Mouse (Mus musculus): Measurements from ENCODE around the gene Ino80d. TPM values are rescaled to one million over a fixed set of nuclear protein-coding genes. Genes with fewer than 3 reads are reported as not detected.
"Not testable (repeated sequence)": the region's sequence is repeated elsewhere in the genome, so short reads cannot be mapped to it uniquely, and the experiment has no call there.

Gene Ino80d
- polyA plus RNA-seq (2016; fragmentation: Nextera tagmentation; extraction: Ambion mirVana) = 9.8 and 10.9 TPM in 2 replicates

- DNase-seq (ENCODE audit: low spot score) = peak; percentile 84
- WGBS = 2% methylated on average over 42 of the region's 42 CpGs
- Histone ChIP-seq H3K27me3 (ENCODE audit: low read depth, poor library complexity, severe bottlenecking) (no peaks in the 10 kb centered on the region), H3K9me3 (replicated peaks) (no peaks in the 10 kb centered on the region), H3K4me1 (peaks cover 50% of the 10 kb centered on the region), H3K4me3 (peak within 1 kb of the TSS; percentile 94), H3K27ac (replicated peaks) (peak within 1 kb of the TSS; percentile 100), H3K36me3 (peaks cover 21% of the 10 kb centered on the region)
Measured at GRCm38 (mm10) chr1:63114136-63114781, at the start of gene Ino80d. Ino80d (minus strand) TSS chr1:63114667.

GRCm38 (mm10) chr1:63140231-63140630 is 25.8 kb upstream of the Ino80d start:
- no peaks in the 10 kb centered on the region for H3K9me3 ChIP-seq (replicated peaks)
- no peak for DNase-seq (ENCODE audit: low spot score)
- peaks cover 5% of the 10 kb centered on the region for H3K4me1 ChIP-seq
- 95% methylated on average over 13 of the region's 13 CpGs for WGBS
- no peak overlapping the region for H3K4me3 ChIP-seq
- H3K36me3 ChIP-seq = peaks cover 69% of the 10 kb centered on the region
- no peaks in the 10 kb centered on the region for H3K27me3 ChIP-seq (ENCODE audit: low read depth, poor library complexity, severe bottlenecking)
- H3K27ac ChIP-seq (replicated peaks) = no peak overlapping the region

- 97% methylated on average over 1 of the region's 1 CpGs for WGBS
- peaks cover 52% of the 10 kb centered on the region for H3K36me3 ChIP-seq
Measured at GRCm38 (mm10) chr1:63138586-63138985, 24.1 kb upstream of the Ino80d start.

GRCm38 (mm10) chr1:63137971-63138370 is 23.5 kb upstream of the Ino80d start:
- H3K9me3 ChIP-seq (replicated peaks) = no peaks in the 10 kb centered on the region
- WGBS = 93% methylated on average over 2 of the region's 2 CpGs
- no peak overlapping the region for H3K27ac ChIP-seq (replicated peaks)
- peaks cover 46% of the 10 kb centered on the region for H3K36me3 ChIP-seq
- DNase-seq (ENCODE audit: low spot score) = no peak
- no peak overlapping the region for H3K4me3 ChIP-seq
- no peaks in the 10 kb centered on the region for H3K27me3 ChIP-seq (ENCODE audit: low read depth, poor library complexity, severe bottlenecking)
- peaks cover 5% of the 10 kb centered on the region for H3K4me1 ChIP-seq

More at GRCm38 (mm10) chr1:63138586-63138985, 24.1 kb upstream of the Ino80d start:
- not testable (repeated sequence) for H3K27ac ChIP-seq (replicated peaks); H3K4me3 ChIP-seq; H3K9me3 ChIP-seq (replicated peaks); H3K27me3 ChIP-seq (ENCODE audit: low read depth, poor library complexity, severe bottlenecking); DNase-seq (ENCODE audit: low spot score); H3K4me1 ChIP-seq

GRCm38 (mm10) chr1:63134530-63134929 is 20.1 kb upstream of the Ino80d start:
- Histone ChIP-seq H3K27ac (replicated peaks) (no peak overlapping the region), H3K27me3 (ENCODE audit: low read depth, poor library complexity, severe bottlenecking) (no peaks in the 10 kb centered on the region), H3K36me3 (peaks cover 16% of the 10 kb centered on the region), H3K4me1 (peaks cover 13% of the 10 kb centered on the region), H3K4me3 (no peak overlapping the region), H3K9me3 (replicated peaks) (no peaks in the 10 kb centered on the region)
- WGBS = 78% methylated on average over 3 of the region's 3 CpGs
- no peak for DNase-seq (ENCODE audit: low spot score)

- H3K9me3 ChIP-seq (replicated peaks) = no peaks in the 10 kb centered on the region; the same call in 1 of the 2 replicates
- H3K4me1 ChIP-seq = peaks cover 18% of the 10 kb centered on the region
- no peak overlapping the region for H3K27ac ChIP-seq (replicated peaks)
- H3K4me3 ChIP-seq = no peak overlapping the region
- WGBS = 89% methylated on average over 11 of the region's 11 CpGs
- H3K27me3 ChIP-seq (ENCODE audit: low read depth, poor library complexity, severe bottlenecking) = no peaks in the 10 kb centered on the region
- DNase-seq (ENCODE audit: low spot score) = no peak
- H3K36me3 ChIP-seq = peaks cover 9% of the 10 kb centered on the region
Measured at GRCm38 (mm10) chr1:63131766-63132165, 17.3 kb upstream of the Ino80d start.

GRCm38 (mm10) chr1:63130883-63131282 is 16.4 kb upstream of the Ino80d start:
- 90% methylated on average over 2 of the region's 2 CpGs for WGBS
- Histone ChIP-seq H3K4me3 (no peak overlapping the region), H3K36me3 (peaks cover 15% of the 10 kb centered on the region), H3K27ac (replicated peaks) (no peak overlapping the region), H3K4me1 (peaks cover 16% of the 10 kb centered on the region), H3K9me3 (replicated peaks) (no peaks in the 10 kb centered on the region; the same call in 1 of the 2 replicates), H3K27me3 (ENCODE audit: low read depth, poor library complexity, severe bottlenecking) (no peaks in the 10 kb centered on the region)
- no peak for DNase-seq (ENCODE audit: low spot score)

- H3K27me3 ChIP-seq (ENCODE audit: low read depth, poor library complexity, severe bottlenecking) = no peaks in the 10 kb centered on the region
- peak overlapping the region; percentile 69; the same call in 1 of the 2 replicates for H3K27ac ChIP-seq (replicated peaks)
- H3K4me3 ChIP-seq = peak overlapping the region; percentile 41
- peaks cover 13% of the 10 kb centered on the region for H3K4me1 ChIP-seq
- H3K9me3 ChIP-seq (replicated peaks) = no peaks in the 10 kb centered on the region; the same call in 1 of the 2 replicates
- DNase-seq (ENCODE audit: low spot score) = peak; percentile 22
- peaks cover 23% of the 10 kb centered on the region for H3K36me3 ChIP-seq
- 26% methylated on average over 18 of the region's 18 CpGs for WGBS
Measured at GRCm38 (mm10) chr1:63129857-63130690, 15.6 kb upstream of the Ino80d start.

GRCm38 (mm10) chr1:63129273-63129672 is 14.8 kb upstream of the Ino80d start:
- Histone ChIP-seq H3K4me1 (peaks cover 13% of the 10 kb centered on the region), H3K4me3 (peak overlapping the region; percentile 41; the same call in 1 of the 2 replicates), H3K27me3 (ENCODE audit: low read depth, poor library complexity, severe bottlenecking) (no peaks in the 10 kb centered on the region), H3K9me3 (replicated peaks) (no peaks in the 10 kb centered on the region; the same call in 1 of the 2 replicates), H3K36me3 (peaks cover 28% of the 10 kb centered on the region), H3K27ac (replicated peaks) (0 out of 2 replicates have a peak overlapping the region, but pooled peaks have one; percentile 46)
- no peak for DNase-seq (ENCODE audit: low spot score)
- 36% methylated on average over 3 of the region's 3 CpGs for WGBS

GRCm38 (mm10) chr1:63126206-63126605 is 11.7 kb upstream of the Ino80d start:
- no peaks in the 10 kb centered on the region for H3K27me3 ChIP-seq (ENCODE audit: low read depth, poor library complexity, severe bottlenecking)
- H3K27ac ChIP-seq (replicated peaks) = no peak overlapping the region
- no peak overlapping the region for H3K4me3 ChIP-seq
- DNase-seq (ENCODE audit: low spot score) = no peak
- WGBS = 94% methylated on average over 3 of the region's 3 CpGs
- no peaks in the 10 kb centered on the region; the same call in 1 of the 2 replicates for H3K9me3 ChIP-seq (replicated peaks)
- H3K4me1 ChIP-seq = peaks cover 13% of the 10 kb centered on the region
- H3K36me3 ChIP-seq = peaks cover 54% of the 10 kb centered on the region

GRCm38 (mm10) chr1:63123823-63124450 is 9.5 kb upstream of the Ino80d start:
- Histone ChIP-seq H3K27me3 (ENCODE audit: low read depth, poor library complexity, severe bottlenecking) (no peaks in the 10 kb centered on the region), H3K4me1 (no peaks in the 10 kb centered on the region), H3K36me3 (peaks cover 77% of the 10 kb centered on the region), H3K9me3 (replicated peaks) (no peaks in the 10 kb centered on the region; the same call in 1 of the 2 replicates), H3K4me3 (no peak overlapping the region), H3K27ac (replicated peaks) (no peak overlapping the region)
- WGBS = 89% methylated on average over 6 of the region's 6 CpGs
- DNase-seq (ENCODE audit: low spot score) = no peak

- Histone ChIP-seq H3K9me3 (replicated peaks) (no peaks in the 10 kb centered on the region), H3K4me3 (no peak overlapping the region), H3K4me1 (peaks cover 3% of the 10 kb centered on the region; the same call in 1 of the 2 replicates), H3K27ac (replicated peaks) (no peak overlapping the region), H3K36me3 (peaks cover 83% of the 10 kb centered on the region), H3K27me3 (ENCODE audit: low read depth, poor library complexity, severe bottlenecking) (no peaks in the 10 kb centered on the region)
- 95% methylated on average over 6 of the region's 6 CpGs for WGBS
- no peak for DNase-seq (ENCODE audit: low spot score)
Measured at GRCm38 (mm10) chr1:63122005-63122404, 7.5 kb upstream of the Ino80d start.

Data from midbrain, embryonic 10.5 days (tissue).